Mouse (Mus musculus) hindbrain, embryonic 13.5 days (tissue): Measurements from ENCODE around the gene Osbpl3. TPM values are rescaled to one million over a fixed set of nuclear protein-coding genes. Genes with fewer than 3 reads are reported as not detected.

Source experiments
- ATAC-seq: fragments of 200-750 bp; cut with Nextera tagmentation; 2 replicates; pipeline ENCODE4 v1.8.0; 2017; ENCODE audit warnings: moderate TSS enrichment; ENCODE audit not compliant: low FRiP score
- H3K27ac ChIP-seq: fragments of 300-500 bp; sonication (generic); 2 replicates; pipeline ENCODE4 v1.5.1; 2015; ENCODE audit warnings: inconsistent platforms, mild to moderate bottlenecking, moderate library complexity
- H3K27me3 ChIP-seq: fragments of 300-500 bp; sonication (generic); 2 replicates; pipeline ENCODE4 v1.6.1; 2015; ENCODE audit warnings: mild to moderate bottlenecking, inconsistent platforms
- H3K36me3 ChIP-seq: fragments of 300-500 bp; sonication (generic); 2 replicates; pipeline ENCODE4 v1.6.1; 2015; ENCODE audit warnings: mild to moderate bottlenecking, inconsistent platforms
- H3K4me1 ChIP-seq: fragments of 300-500 bp; sonication (generic); replicated peaks from 2 replicates; pipeline ENCODE4 v1.6.1; 2015; ENCODE audit warnings: inconsistent platforms
- H3K4me2 ChIP-seq: fragments of 300-500 bp; sonication (generic); 2 replicates; pipeline ENCODE4 v1.6.1; 2015; ENCODE audit warnings: inconsistent platforms, mild to moderate bottlenecking, moderate library complexity
- H3K4me3 ChIP-seq: fragments of 300-500 bp; sonication (generic); 2 replicates; pipeline ENCODE4 v1.5.1; 2015; ENCODE audit warnings: mild to moderate bottlenecking, inconsistent platforms
- H3K9ac ChIP-seq: fragments of 300-500 bp; sonication (generic); 2 replicates; pipeline ENCODE4 v1.6.1; 2015; ENCODE audit warnings: mild to moderate bottlenecking, inconsistent platforms
- H3K9me3 ChIP-seq: fragments of 300-500 bp; sonication (generic); 2 replicates; pipeline ENCODE4 v1.6.1; 2016; ENCODE audit warnings: inconsistent platforms
- WGBS: fragments of 180-500 bp; shearing (Covaris S2); methylation state at CpG from one replicate; pipeline ENCODE4 v1.1.7; 2015; 5-methylcytosine and 5-hydroxymethylcytosine counted together
- polyA plus RNA-seq: library from polyadenylated mRNA; unstranded; fragments of >200 nt; fragmentation: Nextera tagmentation; extraction: Ambion mirVana; gene quantifications from 2 replicates; pipeline ENCODE4 v1.2.1, GENCODE M21; 2015

Gene Osbpl3
- polyA plus RNA-seq, 1 experiment from 2014 or later, result 4.8 TPM

GRCm38 (mm10) chr6:50398324-50398723 is 57.7 kb downstream of the Osbpl3 start:
- Histone ChIP-seq H3K4me3 (no peak overlapping the region), H3K9me3 (no peaks in the 10 kb centered on the region), H3K9ac (no peak overlapping the region), H3K4me2 (no peak overlapping the region), H3K36me3 (no peaks in the 10 kb centered on the region), H3K27ac (no peak overlapping the region), H3K4me1 (no peaks in the 10 kb centered on the region; the same call in 1 of the 2 replicates), H3K27me3 (no peaks in the 10 kb centered on the region)
- no peak for ATAC-seq
- WGBS, result 92% methylated on average over 6 of the region's 6 CpGs

GRCm38 (mm10) chr6:50397116-50397515 is 58.9 kb downstream of the Osbpl3 start:
- Histone ChIP-seq H3K4me1 (no peaks in the 10 kb centered on the region; the same call in 1 of the 2 replicates), H3K36me3 (no peaks in the 10 kb centered on the region), H3K9me3 (no peaks in the 10 kb centered on the region), H3K4me3 (no peak overlapping the region), H3K4me2 (no peak overlapping the region), H3K27me3 (no peaks in the 10 kb centered on the region), H3K9ac (no peak overlapping the region), H3K27ac (no peak overlapping the region)
- no peak for ATAC-seq
- 59% methylated on average over 5 of the region's 5 CpGs for WGBS

GRCm38 (mm10) chr6:50395641-50396312 is 60.2 kb downstream of the Osbpl3 start:
- H3K9ac ChIP-seq, result no peak overlapping the region
- H3K4me1 ChIP-seq, result no peaks in the 10 kb centered on the region; the same call in 1 of the 2 replicates
- H3K9me3 ChIP-seq, result no peaks in the 10 kb centered on the region
- no peaks in the 10 kb centered on the region for H3K36me3 ChIP-seq
- H3K4me3 ChIP-seq, result no peak overlapping the region
- ATAC-seq, result no peak
- WGBS, result 73% methylated on average over 7 of the region's 7 CpGs
- H3K4me2 ChIP-seq, result no peak overlapping the region
- no peak overlapping the region for H3K27ac ChIP-seq
- no peaks in the 10 kb centered on the region for H3K27me3 ChIP-seq

GRCm38 (mm10) chr6:50394432-50394831 is 61.6 kb downstream of the Osbpl3 start:
- no peak overlapping the region for H3K9ac ChIP-seq
- no peaks in the 10 kb centered on the region for H3K9me3 ChIP-seq
- H3K36me3 ChIP-seq, result no peaks in the 10 kb centered on the region
- no peak overlapping the region for H3K4me3 ChIP-seq
- WGBS, result 93% methylated on average over 3 of the region's 3 CpGs
- no peaks in the 10 kb centered on the region; the same call in 1 of the 2 replicates for H3K4me1 ChIP-seq
- no peak overlapping the region for H3K27ac ChIP-seq
- H3K4me2 ChIP-seq, result no peak overlapping the region
- no peak for ATAC-seq
- no peaks in the 10 kb centered on the region for H3K27me3 ChIP-seq

GRCm38 (mm10) chr6:50393960-50394359 is 62.0 kb downstream of the Osbpl3 start:
- no peaks in the 10 kb centered on the region for H3K27me3 ChIP-seq
- no peak overlapping the region for H3K4me2 ChIP-seq
- no peaks in the 10 kb centered on the region; the same call in 1 of the 2 replicates for H3K4me1 ChIP-seq
- no peaks in the 10 kb centered on the region for H3K9me3 ChIP-seq
- no peak for ATAC-seq
- WGBS, result 90% methylated on average over 8 of the region's 8 CpGs
- H3K4me3 ChIP-seq, result no peak overlapping the region
- no peak overlapping the region for H3K27ac ChIP-seq
- no peaks in the 10 kb centered on the region for H3K36me3 ChIP-seq
- H3K9ac ChIP-seq, result no peak overlapping the region

GRCm38 (mm10) chr6:50391951-50392350 is 64.0 kb downstream of the Osbpl3 start:
- H3K27me3 ChIP-seq, result no peaks in the 10 kb centered on the region
- H3K4me1 ChIP-seq, result no peaks in the 10 kb centered on the region; the same call in 1 of the 2 replicates
- WGBS, result 73% methylated on average over 3 of the region's 3 CpGs
- no peaks in the 10 kb centered on the region for H3K36me3 ChIP-seq
- no peak overlapping the region for H3K4me3 ChIP-seq
- no peak overlapping the region for H3K9ac ChIP-seq
- no peaks in the 10 kb centered on the region for H3K9me3 ChIP-seq
- no peak for ATAC-seq
- no peak overlapping the region for H3K27ac ChIP-seq
- no peak overlapping the region for H3K4me2 ChIP-seq

- no peak overlapping the region for H3K4me3 ChIP-seq
- no peaks in the 10 kb centered on the region for H3K27me3 ChIP-seq
- no peak overlapping the region for H3K27ac ChIP-seq
- no peaks in the 10 kb centered on the region for H3K4me1 ChIP-seq
- no peak overlapping the region for H3K9ac ChIP-seq
- WGBS, result 85% methylated on average over 5 of the region's 5 CpGs
- H3K4me2 ChIP-seq, result no peak overlapping the region
- no peaks in the 10 kb centered on the region for H3K36me3 ChIP-seq
- no peaks in the 10 kb centered on the region for H3K9me3 ChIP-seq
- no peak for ATAC-seq
Observed at GRCm38 (mm10) chr6:50390313-50390712, 65.7 kb downstream of the Osbpl3 start.

GRCm38 (mm10) chr6:50387629-50388028 is 68.4 kb downstream of the Osbpl3 start:
- H3K4me3 ChIP-seq, result no peak overlapping the region
- no peaks in the 10 kb centered on the region for H3K36me3 ChIP-seq
- 75% methylated on average over 5 of the region's 5 CpGs for WGBS
- no peak overlapping the region for H3K9ac ChIP-seq
- H3K9me3 ChIP-seq, result no peaks in the 10 kb centered on the region
- no peak for ATAC-seq
- no peaks in the 10 kb centered on the region for H3K4me1 ChIP-seq
- no peak overlapping the region for H3K27ac ChIP-seq
- H3K27me3 ChIP-seq, result no peaks in the 10 kb centered on the region
- H3K4me2 ChIP-seq, result no peak overlapping the region

GRCm38 (mm10) chr6:50386497-50386896 is 69.5 kb downstream of the Osbpl3 start:
- ATAC-seq, result no peak
- Histone ChIP-seq H3K9me3 (no peaks in the 10 kb centered on the region), H3K27ac (no peak overlapping the region), H3K4me2 (no peak overlapping the region), H3K4me3 (no peak overlapping the region), H3K9ac (no peak overlapping the region), H3K27me3 (no peaks in the 10 kb centered on the region), H3K36me3 (no peaks in the 10 kb centered on the region), H3K4me1 (no peaks in the 10 kb centered on the region)
- 86% methylated on average over 4 of the region's 4 CpGs for WGBS

GRCm38 (mm10) chr6:50385451-50386013 is 70.5 kb downstream of the Osbpl3 start:
- Histone ChIP-seq H3K36me3 (no peaks in the 10 kb centered on the region), H3K9me3 (no peaks in the 10 kb centered on the region), H3K9ac (no peak overlapping the region), H3K4me3 (no peak overlapping the region), H3K27ac (no peak overlapping the region), H3K27me3 (no peaks in the 10 kb centered on the region), H3K4me2 (no peak overlapping the region), H3K4me1 (no peaks in the 10 kb centered on the region)
- ATAC-seq, result no peak
- WGBS, result 90% methylated on average over 8 of the region's 8 CpGs

GRCm38 (mm10) chr6:50382711-50383110 is 73.3 kb downstream of the Osbpl3 start:
- Histone ChIP-seq H3K4me1 (no peaks in the 10 kb centered on the region), H3K27me3 (no peaks in the 10 kb centered on the region), H3K9ac (no peak overlapping the region), H3K36me3 (no peaks in the 10 kb centered on the region), H3K9me3 (no peaks in the 10 kb centered on the region), H3K4me2 (no peak overlapping the region), H3K4me3 (no peak overlapping the region), H3K27ac (no peak overlapping the region)
- ATAC-seq, result no peak
- 84% methylated on average over 7 of the region's 7 CpGs for WGBS

GRCm38 (mm10) chr6:50382196-50382595 is 73.8 kb downstream of the Osbpl3 start:
- 63% methylated on average over 8 of the region's 8 CpGs for WGBS
- Histone ChIP-seq H3K4me3 (no peak overlapping the region), H3K9ac (no peak overlapping the region), H3K4me1 (no peaks in the 10 kb centered on the region), H3K27ac (no peak overlapping the region), H3K36me3 (no peaks in the 10 kb centered on the region), H3K9me3 (no peaks in the 10 kb centered on the region), H3K27me3 (no peaks in the 10 kb centered on the region), H3K4me2 (no peak overlapping the region)
- no peak for ATAC-seq

- H3K4me3 ChIP-seq, result no peak overlapping the region
- H3K9ac ChIP-seq, result no peak overlapping the region
- no peak overlapping the region for H3K4me2 ChIP-seq
- H3K27ac ChIP-seq, result no peak overlapping the region
- no peaks in the 10 kb centered on the region for H3K9me3 ChIP-seq
- H3K36me3 ChIP-seq, result no peaks in the 10 kb centered on the region
- H3K4me1 ChIP-seq, result no peaks in the 10 kb centered on the region
- WGBS, result 46% methylated on average over 11 of the region's 11 CpGs
- no peaks in the 10 kb centered on the region for H3K27me3 ChIP-seq
- ATAC-seq, result no peak
Observed at GRCm38 (mm10) chr6:50381504-50382091, 74.4 kb downstream of the Osbpl3 start.
